Mouse (Mus musculus) left cerebral cortex, postnatal 10 days (tissue): ENCODE measurements around the gene Laptm4a. TPM values are rescaled to one million over a fixed set of nuclear protein-coding genes. Genes with fewer than 3 reads are reported as not detected.

Experiments
- DNase-seq, 2 experiments: peaks; one replicate each; pipeline ENCODE4 v3.0.0; 2021 to 2022; ENCODE audit warnings: low spot score in 2 of 2, mixed read lengths in 1 of 2; ENCODE audit errors: extremely low spot score in 1 of 2
- intact Hi-C: fragments of 180-260 bp; cut with DNase I; formaldehyde crosslinking; loops from one replicate; pipeline ENCODE4 v1.15.1; 2025
- total RNA-seq, 2 experiments: library from RNA; stranded (reverse); gene quantifications; 2 replicates each; pipeline ENCODE4 v1.2.3; 2021

The Laptm4a gene
- total RNA-seq: 100 to 1,000 TPM; 175 to 177 TPM

- intact Hi-C loops: no loop called here
- DNase-seq: peak; percentile 98
Observed at GRCm38 (mm10) chr12:8921394-8922368, at the start of gene Laptm4a. Gene Laptm4a, plus strand, starts transcription at chr12:8921664.

GRCm38 (mm10) chr12:8875583-8875982 lies 45.9 kb upstream of the Laptm4a start:
- DNase-seq: peak in 1 of 2 experiments; percentile 33
- intact Hi-C loops: no loop called here

- intact Hi-C loops: no loop called here
- no peak for DNase-seq
Observed at GRCm38 (mm10) chr12:8876865-8877264, 44.6 kb upstream of the Laptm4a start.

- peak in 1 of 2 experiments; percentile 38 for DNase-seq
- intact Hi-C loops: no loop called here
Observed at GRCm38 (mm10) chr12:8877413-8877812, 44.1 kb upstream of the Laptm4a start.

- no peak for DNase-seq
- intact Hi-C loops: no loop called here
Observed at GRCm38 (mm10) chr12:8878752-8879151, 42.7 kb upstream of the Laptm4a start.

- intact Hi-C loops: no loop called here
- no peak for DNase-seq
Observed at GRCm38 (mm10) chr12:8879389-8879788, 42.1 kb upstream of the Laptm4a start.

GRCm38 (mm10) chr12:8881736-8882135 lies 39.7 kb upstream of the Laptm4a start:
- intact Hi-C loops: no loop called here
- DNase-seq: no peak

GRCm38 (mm10) chr12:8882376-8882775 lies 39.1 kb upstream of the Laptm4a start:
- intact Hi-C loops: no loop called here

GRCm38 (mm10) chr12:8884426-8885145 lies 36.9 kb upstream of the Laptm4a start:
- peak in 1 of 2 experiments; percentile 48 for DNase-seq

More at GRCm38 (mm10) chr12:8882376-8882775, 39.1 kb upstream of the Laptm4a start:
- no peak for DNase-seq

GRCm38 (mm10) chr12:8885146-8885543 lies 36.3 kb upstream of the Laptm4a start:
- intact Hi-C loops: no loop called here
- DNase-seq: peak in 1 of 2 experiments; percentile 63

More at GRCm38 (mm10) chr12:8884426-8885145, 36.9 kb upstream of the Laptm4a start:
- intact Hi-C loops: no loop called here

- DNase-seq: no peak
- intact Hi-C loops: no loop called here
Observed at GRCm38 (mm10) chr12:8885950-8886349, 35.5 kb upstream of the Laptm4a start.

- no peak for DNase-seq
- intact Hi-C loops: no loop called here
Observed at GRCm38 (mm10) chr12:8888445-8888844, 33.0 kb upstream of the Laptm4a start.

- intact Hi-C loops: no loop called here
- DNase-seq: peak; percentile 49 to 76
Observed at GRCm38 (mm10) chr12:8889117-8889665, 32.3 kb upstream of the Laptm4a start.

- intact Hi-C loops: no loop called here
- no peak for DNase-seq
Observed at GRCm38 (mm10) chr12:8892876-8893532, 28.5 kb upstream of the Laptm4a start.

GRCm38 (mm10) chr12:8897140-8897539 lies 24.3 kb upstream of the Laptm4a start:
- intact Hi-C loops: no loop called here
- DNase-seq: no peak

GRCm38 (mm10) chr12:8898879-8899785 lies 22.3 kb upstream of the Laptm4a start:
- DNase-seq: no peak
- intact Hi-C loops: no loop called here

GRCm38 (mm10) chr12:8900107-8900698 lies 21.3 kb upstream of the Laptm4a start:
- DNase-seq: no peak
- intact Hi-C loops: no loop called here
